ENCODE assay signal across 8 mouse cellular contexts in the genomic region with DNA sequence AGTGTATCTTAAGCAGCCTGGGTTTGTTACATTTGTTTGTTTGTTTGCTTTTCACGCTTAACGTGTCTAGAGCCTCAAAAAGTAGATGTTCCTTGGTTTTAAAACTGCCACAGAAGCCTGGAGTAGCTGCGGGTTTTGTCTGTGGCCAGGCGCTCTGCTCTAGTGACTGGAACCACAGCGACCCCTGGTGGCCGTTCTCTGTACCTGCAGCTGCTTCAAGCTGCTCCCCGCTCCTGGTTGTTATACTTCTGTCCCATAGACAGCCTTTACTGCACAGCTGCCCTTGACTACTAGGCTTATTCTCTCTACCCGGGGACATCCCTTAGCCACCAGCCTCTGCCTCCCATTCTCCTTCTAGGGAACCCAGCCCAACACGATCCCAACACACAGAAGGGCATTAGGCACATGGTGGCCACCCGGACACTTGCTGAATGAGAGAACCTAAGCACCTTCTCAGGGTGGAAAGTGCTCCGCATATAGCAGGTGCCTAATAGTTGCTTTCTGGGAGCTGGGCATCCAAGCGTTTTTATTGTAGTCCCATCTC.
DNase-seq lines count a peak whose midpoint lies in the region; ATAC-seq lines count a peak whose summit lies in the region.

No protein-coding gene starts in this region.

- no peak overlapping the region for H3K4me3 ChIP-seq in heart, embryonic 11.5 days (ENCODE audit: low read depth, low read length)
- no peak overlapping the region for H3K4me3 ChIP-seq in midbrain, embryonic 11.5 days (ENCODE audit: low read depth, low read length)

- intact Hi-C loops in heart, postnatal 36 days (cut with DNase I) = loop anchor here (1.0 to 5.0 kb wide), 3 partner anchors 98 to 361 kb away; no protein-coding TSS in a partner anchor

- DNase-seq in heart, adult 11 months = peak; percentile 94
- DNase-seq in adrenal gland, adult 18-20 months (ENCODE audit: low spot score in 2 of 2) = peak; percentile 61
- DNase-seq in embryo, embryonic 10.5 days (ENCODE audit: low spot score) = peak; percentile 91
- peak; percentile 69 to 74 for DNase-seq in heart, postnatal 36 days
- peak; percentile 70 for DNase-seq in left cerebral cortex, adult 18-20 months (ENCODE audit: low spot score in 2 of 2)
- DNase-seq in midbrain, embryonic 11.5 days (ENCODE audit: low spot score, missing footprints) = peak; percentile 97
- DNase-seq in spleen, postnatal 36 days (ENCODE audit: low spot score in 2 of 2) = peak; percentile 42 to 46

- ATAC-seq in heart, embryonic 11.5 days (replicated peaks; ENCODE audit: insufficient number of reproducible peaks, low FRiP score, low TSS enrichment) = no peak
- 0 out of 2 replicates have a peak, but pooled peaks have one; percentile 26 for ATAC-seq in midbrain, embryonic 11.5 days (ENCODE audit: low FRiP score)

- no peak overlapping the region for H3K27ac ChIP-seq in heart, embryonic 11.5 days (ENCODE audit: low read depth, low read length)
- H3K27ac ChIP-seq in midbrain, embryonic 11.5 days (ENCODE audit: low read depth, low read length) = no peak overlapping the region

- H3K4me2 ChIP-seq in heart, embryonic 11.5 days = no peak overlapping the region
- H3K4me2 ChIP-seq in midbrain, embryonic 11.5 days = no peak overlapping the region

- H3K9ac ChIP-seq in heart, embryonic 11.5 days (ENCODE audit: low read depth, low read length) = no peak overlapping the region
- no peak overlapping the region for H3K9ac ChIP-seq in midbrain, embryonic 11.5 days (ENCODE audit: low read length)

- H3K9me3 ChIP-seq in heart, embryonic 11.5 days (replicated peaks; ENCODE audit: control insufficient read depth, low read length) = no peaks in the 10 kb centered on the region
- no peaks in the 10 kb centered on the region for H3K9me3 ChIP-seq in midbrain, embryonic 11.5 days (ENCODE audit: control insufficient read depth, low read length)

- no peaks in the 10 kb centered on the region for H3K27me3 ChIP-seq in heart, embryonic 11.5 days (ENCODE audit: control insufficient read depth, insufficient read depth, low read length)
- H3K27me3 ChIP-seq in midbrain, embryonic 11.5 days (ENCODE audit: control insufficient read depth, insufficient read depth, low read length) = no peaks in the 10 kb centered on the region

- H3K36me3 ChIP-seq in heart, embryonic 11.5 days (ENCODE audit: control insufficient read depth, insufficient read depth, low read length) = no peaks in the 10 kb centered on the region
- no peaks in the 10 kb centered on the region for H3K36me3 ChIP-seq in midbrain, embryonic 11.5 days (ENCODE audit: control insufficient read depth, insufficient read depth, low read length)

- 17% methylated on average over 12 of the region's 12 CpGs for WGBS in heart, embryonic 11.5 days (ENCODE audit: insufficient replicate concordance)
- 16% methylated on average over 12 of the region's 12 CpGs for WGBS in midbrain, embryonic 11.5 days

- H3K4me1 ChIP-seq in heart, embryonic 11.5 days (ENCODE audit: control insufficient read depth, insufficient read depth, low read length) = peaks cover 21% of the 10 kb centered on the region; the same call in 1 of the 2 replicates
- 0 out of 2 replicates have a peak, but pooled peaks cover 2% of the 10 kb centered on the region for H3K4me1 ChIP-seq in midbrain, embryonic 11.5 days (ENCODE audit: control insufficient read depth, insufficient read depth, low read length)

Comparison
In these comparisons a context has a peak if more than half of its experiments do, and no peak if none do; other contexts are left out.
1. DNase-seq: peak in every context shown above with its lines; median percentile 97 in midbrain, embryonic 11.5 days; 94 in heart, adult 11 months; 91 in embryo, embryonic 10.5 days; 72 in heart, postnatal 36 days; 70 in left cerebral cortex, adult 18-20 months; 61 in adrenal gland, adult 18-20 months; 44 in spleen, postnatal 36 days.